In the genomic region with DNA sequence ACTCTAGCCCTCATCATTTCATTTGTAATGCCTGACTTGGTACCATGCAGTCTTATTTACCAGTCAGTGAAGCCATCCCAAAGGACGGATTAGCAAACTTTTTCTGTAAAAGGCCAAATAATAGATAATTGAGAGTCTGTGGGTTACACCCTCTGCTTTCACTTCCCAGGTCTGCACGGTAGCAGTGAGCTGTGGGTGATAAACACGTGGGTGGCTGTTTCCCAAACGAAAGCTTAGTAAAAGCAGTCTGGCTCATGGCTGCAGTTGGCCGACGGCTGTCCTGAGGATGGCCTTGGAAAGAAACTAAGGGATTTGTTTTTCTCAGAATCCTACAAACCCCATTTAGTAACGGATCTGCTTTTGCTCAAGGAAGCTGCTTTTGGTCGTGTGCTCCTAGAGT, we compare ENCODE assay signal across 21 mouse cellular contexts. TPM values are rescaled to one million over a fixed set of nuclear protein-coding genes. Genes with fewer than 3 reads are reported as not detected.
DNase-seq lines count a peak whose midpoint lies in the region; ATAC-seq and TF ChIP-seq lines count a peak whose summit lies in the region.
"Had no signal": no experiment of that assay in that cellular context is flagged by ENCODE, and none has a peak within 500 bp of the region (broad histone marks: within the 10 kb centered on the region; RNA-seq: fewer than 3 reads in every experiment).

No protein-coding gene starts in this region.

- ATAC-seq in granulocyte monocyte progenitor cell, adult 5-6 weeks (replicated peaks; ENCODE audit: poor library complexity, severe bottlenecking): peak; percentile 40
- no peak for ATAC-seq in stomach, postnatal 0 days (ENCODE audit: low FRiP score, low TSS enrichment)
- no peak for ATAC-seq in forebrain, embryonic 11.5 days (replicated peaks; ENCODE audit: low FRiP score)
- ATAC-seq: midbrain, embryonic 16.5 days had no signal

- H3K9me3 ChIP-seq in stomach, postnatal 0 days (ENCODE audit: control insufficient read depth, low read length): no peaks in the 10 kb centered on the region
- H3K9me3 ChIP-seq in forebrain, embryonic 11.5 days (ENCODE audit: control insufficient read depth, low read length): no peaks in the 10 kb centered on the region
- H3K9me3 ChIP-seq: hindbrain, embryonic 15.5 days had no signal

- DNase-seq in heart, adult 18-20 months: peak; percentile 47 to 50
- no peak for DNase-seq in heart, postnatal 4 days
- DNase-seq in ovary, postnatal 36 days (ENCODE audit: low spot score): peak; percentile 43
- DNase-seq in ovary, postnatal 14 days (ENCODE audit: low spot score): no peak
- DNase-seq in stomach, postnatal 0 days (ENCODE audit: low spot score): no peak
- DNase-seq in forebrain, embryonic 11.5 days (ENCODE audit: low spot score): no peak
- DNase-seq: cerebellum, postnatal 10 days; kidney, adult 8-10 months; layer of hippocampus, postnatal 36 days; right cerebral cortex, postnatal 14 days had no signal

- H3K4me2 ChIP-seq in stomach, postnatal 0 days (replicated peaks; ENCODE audit: low read depth): no peak overlapping the region
- H3K4me2 ChIP-seq in forebrain, embryonic 11.5 days (ENCODE audit: low read depth, low read length, severe bottlenecking): no peak overlapping the region
- H3K4me2 ChIP-seq: hindbrain, embryonic 15.5 days had no signal

- no peaks in the 10 kb centered on the region for H3K27me3 ChIP-seq in stomach, postnatal 0 days (ENCODE audit: control insufficient read depth, insufficient read depth, low read length)
- H3K27me3 ChIP-seq in forebrain, embryonic 11.5 days (ENCODE audit: control insufficient read depth, insufficient read depth, low read length): no peaks in the 10 kb centered on the region
- H3K27me3 ChIP-seq: hindbrain, embryonic 15.5 days had no signal

- H3K36me3 ChIP-seq in stomach, postnatal 0 days (ENCODE audit: control insufficient read depth, insufficient read depth, low read length): peaks cover 5% of the 10 kb centered on the region; the same call in 1 of the 2 replicates
- no peaks in the 10 kb centered on the region for H3K36me3 ChIP-seq in forebrain, embryonic 11.5 days (ENCODE audit: control insufficient read depth, insufficient read depth, low read length)

- no peak overlapping the region for H3K9ac ChIP-seq in stomach, postnatal 0 days (ENCODE audit: low read length)
- no peak overlapping the region for H3K9ac ChIP-seq in forebrain, embryonic 11.5 days (ENCODE audit: low read length)
- H3K9ac ChIP-seq: hindbrain, embryonic 15.5 days had no signal

- TF ChIP-seq EP300 in stomach, postnatal 0 days (optimal IDR thresholded peaks at IDR 0.05): no peak

- 36% methylated on average over 8 of the region's 8 CpGs for WGBS in stomach, postnatal 0 days
- WGBS in forebrain, embryonic 11.5 days: 73% methylated on average over 8 of the region's 8 CpGs

- TF ChIP-seq CTCF in stomach, postnatal 0 days (IDR thresholded peaks at IDR 0.05; ENCODE audit: low read depth): no peak

- H3K27ac ChIP-seq in stomach, postnatal 0 days (replicated peaks): 0 out of 2 replicates have a peak overlapping the region, but pooled peaks have one; percentile 35
- no peak overlapping the region for H3K27ac ChIP-seq in forebrain, embryonic 11.5 days (ENCODE audit: low read depth, low read length)
- H3K27ac ChIP-seq: hindbrain, embryonic 15.5 days had no signal

- H3K4me1 ChIP-seq in stomach, postnatal 0 days (replicated peaks; ENCODE audit: control insufficient read depth, insufficient read depth): 0 out of 2 replicates have a peak, but pooled peaks cover 2% of the 10 kb centered on the region
- peaks cover 5% of the 10 kb centered on the region; the same call in 1 of the 2 replicates for H3K4me1 ChIP-seq in forebrain, embryonic 11.5 days (replicated peaks; ENCODE audit: control insufficient read depth, insufficient read depth, low read length)

- no peak overlapping the region for H3K4me3 ChIP-seq in stomach, postnatal 0 days (ENCODE audit: low read depth, low read length)
- no peak overlapping the region for H3K4me3 ChIP-seq in forebrain, embryonic 11.5 days (ENCODE audit: low read depth, low read length)
- H3K4me3 ChIP-seq: hindbrain, embryonic 15.5 days had no signal

RNA-seq across cellular contexts. Expression of a gene that starts 3.2 kb away (rescaled TPM):
- 10 to 100 TPM; 25.5 to 33.5 TPM for total RNA-seq in heart, adult 18-20 months (2021)
- total RNA-seq in heart, postnatal 4 days (2021): 10 to 100 TPM; 17.0 to 18.5 TPM
- 4.1 and 10.1 TPM in 2 replicates for total RNA-seq in granulocyte monocyte progenitor cell, adult 5-6 weeks (2014; fragmentation: Nextera tagmentation)
- 3.3 and 5.0 TPM in 2 replicates for total RNA-seq in granulocyte monocyte progenitor cell, adult 5-6 weeks (2017)
- polyA plus RNA-seq in stomach, postnatal 0 days (2015; fragmentation: Nextera tagmentation; extraction: Ambion mirVana): 4.8 and 5.6 TPM in 2 replicates
- polyA plus RNA-seq in forebrain, embryonic 11.5 days (2014; fragmentation: Nextera tagmentation; extraction: Ambion mirVana): 6.8 and 7.6 TPM in 2 replicates

RNA-seq across cellular contexts. Expression of a gene that starts 13.3 kb away (rescaled TPM):
- not detected for total RNA-seq in heart, adult 18-20 months (2021)
- total RNA-seq in heart, postnatal 4 days (2021): not detected
- total RNA-seq in granulocyte monocyte progenitor cell, adult 5-6 weeks (2014; fragmentation: Nextera tagmentation): not detected in 2 replicates
- total RNA-seq in granulocyte monocyte progenitor cell, adult 5-6 weeks (2017): not detected in 2 replicates
- polyA plus RNA-seq in stomach, postnatal 0 days (2015; fragmentation: Nextera tagmentation; extraction: Ambion mirVana): not detected in 2 replicates
- polyA plus RNA-seq in forebrain, embryonic 11.5 days (2014; fragmentation: Nextera tagmentation; extraction: Ambion mirVana): not detected in 2 replicates
- total RNA-seq: adrenal gland, adult 18-20 months; layer of hippocampus, postnatal 36 days had no signal
- polyA plus RNA-seq: heart, embryonic 14.5 days; hindbrain, embryonic 15.5 days; large intestine, adult 2 months; limb, embryonic 11.5 days; liver, embryonic 16.5 days; macrophage; midbrain, embryonic 16.5 days; neural tube, embryonic 14.5 days; stomach, embryonic 16.5 days had no signal

RNA-seq across cellular contexts. Expression of a gene that starts 32.6 kb away (rescaled TPM):
- 10 to 100 TPM; 12.6 to 16.0 TPM for total RNA-seq in heart, adult 18-20 months (2021)
- total RNA-seq in heart, postnatal 4 days (2021): 1 to 10 TPM; 4.9 TPM
- 1.8 and 6.8 TPM in 2 replicates for total RNA-seq in granulocyte monocyte progenitor cell, adult 5-6 weeks (2014; fragmentation: Nextera tagmentation)
- 1.5 and 1.8 TPM in 2 replicates for total RNA-seq in granulocyte monocyte progenitor cell, adult 5-6 weeks (2017)
- 26.4 and 31.8 TPM in 2 replicates for polyA plus RNA-seq in stomach, postnatal 0 days (2015; fragmentation: Nextera tagmentation; extraction: Ambion mirVana)
- 0.65 and 0.69 TPM in 2 replicates for polyA plus RNA-seq in forebrain, embryonic 11.5 days (2014; fragmentation: Nextera tagmentation; extraction: Ambion mirVana)

RNA-seq across cellular contexts. Expression of a gene that starts 51.2 kb away (rescaled TPM):
- total RNA-seq in heart, adult 18-20 months (2021): 10 to 100 TPM; 11.1 to 11.6 TPM
- total RNA-seq in heart, postnatal 4 days (2021): 10 to 100 TPM; 17.7 to 18.7 TPM
- total RNA-seq in granulocyte monocyte progenitor cell, adult 5-6 weeks (2014; fragmentation: Nextera tagmentation): 13.7 and 28.1 TPM in 2 replicates
- total RNA-seq in granulocyte monocyte progenitor cell, adult 5-6 weeks (2017): 48.8 and 55.6 TPM in 2 replicates
- 8.9 and 9.7 TPM in 2 replicates for polyA plus RNA-seq in stomach, postnatal 0 days (2015; fragmentation: Nextera tagmentation; extraction: Ambion mirVana)
- 18.9 and 21.0 TPM in 2 replicates for polyA plus RNA-seq in forebrain, embryonic 11.5 days (2014; fragmentation: Nextera tagmentation; extraction: Ambion mirVana)

Comparison
In these comparisons a context has a peak if more than half of its experiments do, and no peak if none do; other contexts are left out.
1. DNase-seq: peak in heart, adult 18-20 months (2 of 2) and ovary, postnatal 36 days (single experiment); none in heart, postnatal 4 days (single experiment), ovary, postnatal 14 days (single experiment), stomach, postnatal 0 days (single experiment) and forebrain, embryonic 11.5 days (single experiment).